Mouse (Mus musculus): ENCODE results near the gene Casp7.

DNA sequence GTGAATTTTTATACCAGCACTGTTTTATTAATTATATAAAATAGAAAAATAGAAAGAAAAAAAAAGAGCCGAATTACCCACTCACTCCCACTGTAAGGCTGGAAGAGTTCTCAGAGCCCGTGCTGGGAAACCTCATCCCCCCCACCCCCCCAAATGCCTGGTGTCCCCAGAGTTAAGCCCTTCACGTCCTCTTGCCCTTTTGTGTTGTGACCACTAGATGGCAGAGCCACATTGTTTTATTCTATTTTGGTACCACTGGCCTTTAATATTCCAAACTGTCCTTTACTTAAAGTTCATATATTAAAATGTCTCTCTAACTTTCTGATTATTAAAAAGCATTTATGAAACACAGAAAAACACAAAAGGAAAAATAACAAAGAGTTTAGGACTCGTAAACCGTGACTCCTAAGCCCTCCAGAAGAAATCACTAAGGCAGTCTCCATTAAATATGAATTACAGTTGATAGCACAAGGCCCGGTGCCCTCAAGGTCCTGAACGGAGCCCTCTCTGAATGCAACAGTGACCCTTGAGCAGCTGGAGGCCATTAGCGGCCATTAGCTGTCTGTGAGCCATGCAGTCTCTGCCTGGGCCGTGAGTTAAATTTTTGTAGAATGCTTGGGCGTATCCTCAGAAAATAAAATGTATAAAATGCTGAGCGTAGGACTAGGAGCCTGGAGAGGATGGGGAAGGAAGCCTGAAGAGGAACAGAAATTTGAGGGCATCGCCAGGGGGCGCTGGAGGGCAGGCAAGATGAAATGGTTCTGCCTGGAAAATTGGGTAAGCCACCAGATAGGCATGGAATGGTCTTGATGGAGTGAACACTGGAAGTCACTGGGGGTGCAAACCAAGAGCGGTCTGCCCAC lies 25.8 kb downstream of the Casp7 start:
- TF ChIP-seq CTCF (IDR thresholded peaks at IDR 0.05; ENCODE audit: control insufficient read depth, insufficient read depth, insufficient read length) (peak; percentile 60), FOSL1 (IDR thresholded peaks at IDR 0.05; ENCODE audit: insufficient read depth, low read length, poor library complexity, severe bottlenecking) (no peak)
